Mouse (Mus musculus) heart, adult 2 months (tissue): ENCODE data around the gene Hrc. TPM values are rescaled to one million over a fixed set of nuclear protein-coding genes. Genes with fewer than 3 reads are reported as not detected.

Experiments
- DNase-seq, 2 experiments: peaks; one replicate each; pipeline ENCODE4 v3.0.0; 2021
- H3K27ac ChIP-seq: fragments of 200-600 bp; 2 replicates; pipeline ENCODE4 v1.8.1; 2022
- H3K27me3 ChIP-seq: fragments of 200-500 bp; 2 replicates; pipeline ENCODE4 v1.6.1; 2012; ENCODE audit warnings: mild to moderate bottlenecking, low read length, inconsistent platforms, mixed read lengths; ENCODE audit not compliant: control insufficient read depth, insufficient read depth
- H3K36me3 ChIP-seq: fragments of 200-500 bp; 2 replicates; pipeline ENCODE4 v1.6.1; 2012; ENCODE audit warnings: low read length, inconsistent platforms; ENCODE audit not compliant: control insufficient read depth, insufficient read depth
- H3K4me1 ChIP-seq: fragments of 200-500 bp; 2 replicates; pipeline ENCODE4 v1.6.1; 2011; ENCODE audit warnings: low read length; ENCODE audit not compliant: control insufficient read depth, insufficient read depth
- H3K4me3 ChIP-seq: fragments of 200-600 bp; 2 replicates; pipeline ENCODE4 v1.8.1; 2022
- H3K79me2 ChIP-seq: fragments of 200-500 bp; replicated peaks from 2 replicates; pipeline ENCODE4 v1.6.1; 2012; ENCODE audit warnings: mild to moderate bottlenecking, inconsistent platforms, low read length, moderate library complexity, mixed read lengths; ENCODE audit not compliant: control insufficient read depth, insufficient read depth
- H3K9ac ChIP-seq: fragments of 200-500 bp; 2 replicates; pipeline ENCODE4 v1.6.1; 2012; ENCODE audit warnings: low read depth, mild to moderate bottlenecking, control low read depth, inconsistent platforms, low read length, mixed read lengths
- CTCF ChIP-seq: fragments of 200-600 bp; IDR thresholded peaks from 2 replicates; pipeline ENCODE4 v1.8.1; 2022; ENCODE audit warnings: antibody characterized with exemption, mild to moderate bottlenecking, moderate library complexity
- EP300 ChIP-seq: fragments of 200-500 bp; IDR thresholded peaks from 2 replicates; pipeline ENCODE4 v1.6.1; 2011; ENCODE audit warnings: low read depth, low read length, control low read depth; ENCODE audit not compliant: insufficient read depth
- POLR2A ChIP-seq: fragments of 200-500 bp; IDR thresholded peaks from 2 replicates; pipeline ENCODE4 v1.6.1; 2011; ENCODE audit warnings: mild to moderate bottlenecking, low read depth, low read length, control low read depth; ENCODE audit not compliant: insufficient read depth
- WGBS: fragments of 180-500 bp; shearing (Covaris S2); methylation state at CpG from one replicate; pipeline ENCODE4 v1.1.7; 2018; 5-methylcytosine and 5-hydroxymethylcytosine counted together
- intact Hi-C: fragments of 180-260 bp; cut with DNase I; formaldehyde crosslinking; loops from one replicate; pipeline ENCODE4 v1.15.1; 2025
- polyA plus RNA-seq: library from polyadenylated mRNA; depleted of rRNA; stranded (reverse); fragments of >200 nt; gene quantifications from 2 replicates; pipeline ENCODE4 v1.2.3, GENCODE M21; 2012
- total RNA-seq, 2 experiments: library from RNA; stranded (reverse); gene quantifications; 2 replicates each; pipeline ENCODE4 v1.2.3; 2021

The Hrc gene
- total and polyA plus RNA-seq, 3 experiments: 383 to 1,007 (median 863) TPM

DNA sequence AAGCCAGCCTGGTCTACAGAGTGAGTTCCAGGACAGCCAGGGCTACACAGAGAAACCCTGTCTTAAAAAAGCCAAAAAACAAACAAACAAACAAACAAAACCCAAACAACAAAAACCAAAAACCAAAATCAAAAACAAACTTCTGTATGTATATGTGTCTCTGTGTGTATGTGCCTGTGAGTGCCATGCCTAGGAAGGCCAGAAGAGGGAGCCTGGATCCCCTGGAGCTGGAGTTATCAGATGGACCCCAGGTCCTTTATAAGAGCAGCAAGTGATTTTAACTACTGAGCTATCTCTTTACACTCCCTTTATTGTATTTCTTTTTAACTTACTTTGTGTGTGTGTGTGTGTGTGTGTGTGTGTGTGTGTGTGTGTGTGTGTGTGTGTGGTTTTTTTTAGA, 9.3 kb upstream of the Hrc start:
- intact Hi-C loops: no loop called here
- no peak overlapping the region for H3K9ac ChIP-seq
- no peaks in the 10 kb centered on the region for H3K36me3 ChIP-seq

DNA sequence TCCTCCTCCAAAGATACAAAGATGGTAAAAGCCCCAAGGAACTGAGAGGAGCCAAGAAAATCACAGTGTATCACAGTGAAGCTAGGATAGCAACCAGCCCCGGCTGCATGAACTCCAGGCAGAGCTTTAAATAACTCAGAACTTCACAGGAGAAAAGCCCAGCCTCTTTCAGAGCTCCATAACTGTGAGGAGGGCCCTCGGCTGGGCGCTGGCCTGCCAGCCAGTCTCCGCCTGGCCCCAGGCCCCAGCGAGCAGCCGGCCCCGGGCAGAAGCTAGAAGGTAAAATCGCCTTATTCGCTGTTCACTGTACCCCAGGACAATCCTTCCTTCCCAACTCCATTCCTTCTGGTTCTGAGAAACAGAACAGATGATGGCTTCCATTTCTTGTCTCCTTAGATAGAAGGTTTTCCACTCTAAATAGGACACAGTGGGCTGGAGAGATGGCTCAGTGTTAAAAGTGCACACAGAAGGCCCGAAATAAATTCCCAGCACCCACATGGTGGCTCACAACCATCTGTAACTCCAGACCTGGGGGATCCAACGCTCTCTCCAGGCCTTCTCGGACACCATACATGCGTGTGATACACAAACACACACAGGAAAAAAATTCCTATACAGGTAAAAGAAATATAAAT, 6.1 kb upstream of the Hrc start:
- H3K4me3 ChIP-seq: no peak overlapping the region
- intact Hi-C loops: no loop called here
- H3K79me2 ChIP-seq: no peaks in the 10 kb centered on the region
- H3K4me1 ChIP-seq: no peaks in the 10 kb centered on the region
- H3K27ac ChIP-seq: peak overlapping the region; percentile 64
- peak in 1 of 2 experiments; percentile 38 for DNase-seq
- TF ChIP-seq CTCF (no peak), EP300 (no peak), POLR2A (no peak)
- no peak overlapping the region for H3K9ac ChIP-seq
- H3K36me3 ChIP-seq: no peaks in the 10 kb centered on the region
- 59% methylated on average over 13 of the region's 13 CpGs for WGBS
- H3K27me3 ChIP-seq: no peaks in the 10 kb centered on the region

More for the DNA sequence above, 9.3 kb upstream of the Hrc start:
- Histone ChIP-seq H3K4me3 (no peak overlapping the region), H3K4me1 (no peaks in the 10 kb centered on the region), H3K79me2 (no peaks in the 10 kb centered on the region), H3K27ac (no peak overlapping the region), H3K27me3 (no peaks in the 10 kb centered on the region)
- no peak for DNase-seq
- no peak for TF ChIP-seq POLR2A
- TF ChIP-seq CTCF: peak; percentile 28
- TF ChIP-seq EP300: no peak

DNA sequence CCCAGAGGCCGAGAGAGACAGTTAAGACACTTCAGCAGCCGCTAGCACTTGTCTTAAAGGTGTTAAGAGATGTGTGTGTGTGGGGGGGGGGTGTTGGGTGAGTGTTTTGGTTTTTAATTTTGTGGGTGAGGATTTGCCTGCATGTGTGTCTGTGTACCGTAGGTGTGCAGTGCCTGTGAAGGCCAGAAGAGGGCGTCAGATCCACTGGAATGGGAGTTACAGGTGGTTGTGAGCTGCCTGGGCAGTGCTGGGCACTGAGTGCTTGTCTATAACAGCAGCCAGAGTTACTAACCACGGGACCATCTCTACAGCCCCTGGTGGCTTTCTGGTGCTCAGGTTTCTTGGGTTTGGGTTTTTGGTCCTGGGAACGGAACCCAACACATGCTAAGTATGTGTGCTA, 3.6 kb upstream of the Hrc start:
- Histone ChIP-seq H3K27ac (no peak overlapping the region), H3K79me2 (no peaks in the 10 kb centered on the region), H3K4me1 (no peaks in the 10 kb centered on the region; the same call in 1 of the 2 replicates), H3K9ac (no peak overlapping the region), H3K27me3 (no peaks in the 10 kb centered on the region), H3K4me3 (no peak overlapping the region), H3K36me3 (no peaks in the 10 kb centered on the region)
- no peak for DNase-seq
- TF ChIP-seq POLR2A: no peak
- peak; percentile 33 for TF ChIP-seq CTCF
- no peak for TF ChIP-seq EP300
- 82% methylated on average over 6 of the region's 6 CpGs for WGBS
- intact Hi-C loops: no loop called here

DNA sequence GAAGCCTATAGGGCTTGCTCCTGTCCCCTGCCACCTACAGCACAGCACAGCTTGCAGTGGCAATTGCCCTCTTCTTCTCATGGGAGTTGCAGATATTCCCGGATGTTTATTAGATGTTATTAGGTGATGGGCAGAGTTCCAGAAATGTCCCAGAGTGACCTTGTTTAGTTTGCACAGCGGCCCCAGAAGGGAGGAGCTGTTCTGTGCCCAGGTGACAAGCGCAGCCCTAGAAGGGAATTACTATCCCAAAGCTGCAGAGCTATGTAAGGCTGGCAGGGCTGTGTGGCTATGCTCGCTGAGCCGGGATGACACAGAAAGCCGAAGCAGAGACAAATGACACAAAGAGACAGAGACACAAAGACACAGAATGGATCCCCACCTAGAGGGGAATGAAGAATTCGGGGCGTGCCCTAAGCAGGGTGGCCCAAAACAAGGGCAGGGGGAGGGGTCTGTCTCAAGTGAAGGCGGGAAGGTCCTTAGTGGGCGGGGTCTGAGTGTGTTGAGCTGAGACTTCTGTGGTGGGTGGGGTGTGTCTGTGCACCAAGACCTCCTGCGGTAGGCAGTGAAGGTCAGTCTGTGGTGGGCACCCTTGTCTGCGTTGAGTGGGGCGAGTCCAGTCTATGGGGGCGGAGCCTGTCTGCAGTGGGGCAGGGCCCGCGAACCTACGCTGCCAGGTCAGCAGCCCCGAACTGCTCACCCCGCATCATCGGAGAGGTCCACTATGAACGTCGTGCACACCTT, 2.2 kb upstream of the Hrc start:
- TF ChIP-seq CTCF: no peak
- 0 out of 2 replicates have a peak, but pooled peaks have one; percentile 6 for TF ChIP-seq EP300
- peak; percentile 13; the same call in 1 of the 2 replicates for TF ChIP-seq POLR2A
- peak overlapping the region; percentile 88 for H3K9ac ChIP-seq
- H3K4me3 ChIP-seq: peak overlapping the region; percentile 98
- WGBS: 4% methylated on average over 22 of the region's 22 CpGs
- H3K27ac ChIP-seq: peak overlapping the region; percentile 87
- no peaks in the 10 kb centered on the region for H3K36me3 ChIP-seq
- DNase-seq: peak; percentile 70 to 75
- intact Hi-C loops: no loop called here
- no peaks in the 10 kb centered on the region; the same call in 1 of the 2 replicates for H3K4me1 ChIP-seq
- no peaks in the 10 kb centered on the region for H3K79me2 ChIP-seq
- no peaks in the 10 kb centered on the region for H3K27me3 ChIP-seq

DNA sequence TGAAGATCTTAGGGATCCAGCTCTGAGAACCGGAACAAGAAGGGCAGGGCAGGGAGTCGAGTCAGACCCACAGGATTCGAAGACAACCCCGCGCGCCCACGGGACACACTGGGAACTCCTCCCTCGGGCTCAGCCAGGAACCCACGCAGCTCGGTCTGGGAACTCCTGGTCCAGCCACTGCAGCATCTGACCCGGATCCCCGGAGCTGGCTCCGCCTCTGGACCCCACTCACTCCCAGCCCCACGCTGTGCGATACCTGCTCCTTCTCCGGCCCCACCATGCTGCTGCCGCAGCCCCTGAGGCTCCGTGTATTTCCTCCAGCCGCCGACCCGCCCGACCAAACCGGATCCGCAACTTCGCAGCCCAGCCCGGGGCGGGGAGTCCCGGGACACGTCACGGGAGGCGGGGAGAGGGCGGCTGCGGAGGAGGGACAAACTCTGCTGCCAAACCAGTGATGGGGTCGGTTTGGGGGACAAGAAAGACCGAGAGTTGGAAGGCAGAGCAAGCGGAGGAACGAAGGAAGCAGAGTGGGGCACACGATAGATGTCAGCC, 1.6 kb upstream of the Hrc start, which contains the start of gene Trpm4:
Trpm4 (minus strand) TSS at position 350 of the 552 bp plus-strand sequence.
- peak; percentile 92 to 96 for DNase-seq
- peaks cover 1% of the 10 kb centered on the region; the same call in 1 of the 2 replicates for H3K4me1 ChIP-seq
- under 1% methylated on average over 38 of the region's 38 CpGs for WGBS
- 0 out of 2 replicates have a peak, but pooled peaks have one; percentile 16 for TF ChIP-seq EP300
- TF ChIP-seq POLR2A: peak; percentile 78
- no peak for TF ChIP-seq CTCF
- peak within 1 kb of the TSS; percentile 87 for H3K27ac ChIP-seq
- H3K4me3 ChIP-seq: peak within 1 kb of the TSS; percentile 98
- intact Hi-C loops: no loop called here
- no peaks in the 10 kb centered on the region for H3K79me2 ChIP-seq
- no peaks in the 10 kb centered on the region for H3K36me3 ChIP-seq
- H3K9ac ChIP-seq: peak within 1 kb of the TSS; percentile 88
- no peaks in the 10 kb centered on the region for H3K27me3 ChIP-seq

DNA sequence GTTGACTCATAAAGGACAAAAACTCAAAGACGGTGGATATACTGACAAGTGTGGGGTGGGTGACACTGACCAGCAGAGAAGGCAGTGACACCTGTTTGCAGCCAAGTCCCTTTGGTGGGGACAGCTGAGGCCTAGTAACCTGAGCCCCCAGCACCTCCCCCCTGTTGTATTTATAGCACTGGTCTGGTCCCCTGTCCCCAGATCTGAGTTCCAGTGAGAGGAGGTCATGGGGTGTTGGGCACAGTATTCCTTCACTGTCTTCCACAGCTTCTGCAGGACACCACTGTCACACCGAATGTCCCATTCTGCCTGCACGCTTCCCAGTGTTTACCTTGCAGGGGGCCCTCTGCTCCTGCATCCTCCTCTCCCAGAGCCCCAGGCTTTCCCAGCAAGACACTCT, 485 bp upstream of the Hrc start:
- intact Hi-C loops: loop anchor here (2.0 kb wide), 1 partner anchor 34 kb away; no protein-coding TSS in a partner anchor
- Histone ChIP-seq H3K27me3 (no peaks in the 10 kb centered on the region), H3K9ac (no peak overlapping the region), H3K4me3 (no peak overlapping the region), H3K36me3 (no peaks in the 10 kb centered on the region), H3K27ac (peak overlapping the region; percentile 87), H3K4me1 (peaks cover 1% of the 10 kb centered on the region; the same call in 1 of the 2 replicates), H3K79me2 (no peaks in the 10 kb centered on the region)
- DNase-seq: peak in 1 of 2 experiments; percentile 68
- 25% methylated on average over 3 of the region's 3 CpGs for WGBS
- TF ChIP-seq EP300: peak; percentile 63
- no peak for TF ChIP-seq CTCF
- peak; percentile 64; the same call in 1 of the 2 replicates for TF ChIP-seq POLR2A
